Mouse (Mus musculus) cortical plate, adult 2 months (tissue): ENCODE measurements at regions not wholly inside any gene's neighbourhood (a gene's known extent, or its start where the extent isn't known, plus 50 kb on each side); places are given as distances from the start of the nearest gene placed in this dataset.

ENCODE experiments used
- CTCF ChIP-seq: fragments of 200-500 bp; IDR thresholded peaks from 2 replicates; pipeline ENCODE4 v1.5.1; 2011; ENCODE audit warnings: mild to moderate bottlenecking, control low read depth, low read length; ENCODE audit not compliant: insufficient read depth; ENCODE audit errors: extremely low read depth
- POLR2A ChIP-seq: fragments of 200-500 bp; IDR thresholded peaks from 2 replicates; pipeline ENCODE4 v1.6.1; 2011; ENCODE audit warnings: mild to moderate bottlenecking, low read length, control low read depth; ENCODE audit not compliant: insufficient read depth; ENCODE audit errors: extremely low read depth

GRCm38 (mm10) chr17:75916590-75916989 lies 364.8 kb upstream of the Fam98a start:
- TF ChIP-seq POLR2A (no peak), CTCF (no peak)
